Mouse (Mus musculus) T-helper 17 cell (primary cell): ENCODE measurements around the gene Bpi.

Experiments used
- in situ Hi-C, 2 experiments: fragments of 300-600 bp; cut with MboI, MseI; formaldehyde crosslinking; loops; 1 replicate in 1 of 2; 2 replicates in 1 of 2; pipeline ENCODE4 v1.15.1; 2025; ENCODE audit warnings: high pct_unique_total_duplicates in 2 of 2

Gene Bpi

GRCm38 (mm10) chr2:158241126-158241738, 16.7 kb upstream of the Bpi start:
- in situ Hi-C loops = loop anchor here in 1 of 2 experiments (25.0 kb wide), 1 partner anchor 629 kb away; no protein-coding TSS in a partner anchor

GRCm38 (mm10) chr2:158242170-158242896, 15.6 kb upstream of the Bpi start:
- in situ Hi-C loops = loop anchor here in 1 of 2 experiments (25.0 kb wide), 1 partner anchor 630 kb away; no protein-coding TSS in a partner anchor

- in situ Hi-C loops = loop anchor here in 1 of 2 experiments (25.0 kb wide), 1 partner anchor 631 kb away; no protein-coding TSS in a partner anchor
Measured at GRCm38 (mm10) chr2:158243129-158243870, 14.6 kb upstream of the Bpi start.

GRCm38 (mm10) chr2:158245072-158245817, 12.6 kb upstream of the Bpi start:
- in situ Hi-C loops = loop anchor here in 1 of 2 experiments (25.0 kb wide), 1 partner anchor 633 kb away; no protein-coding TSS in a partner anchor

GRCm38 (mm10) chr2:158247852-158248251, 10.0 kb upstream of the Bpi start:
- in situ Hi-C loops = loop anchor here in 1 of 2 experiments (25.0 kb wide), 1 partner anchor 636 kb away; no protein-coding TSS in a partner anchor

- in situ Hi-C loops = loop anchor here in 1 of 2 experiments (25.0 kb wide), 1 partner anchor 636 kb away; no protein-coding TSS in a partner anchor
Measured at GRCm38 (mm10) chr2:158248318-158248717, 9.6 kb upstream of the Bpi start.

- in situ Hi-C loops = loop anchor here in 1 of 2 experiments (10.0 kb wide), 2 partner anchors 46 to 1526 kb away; no protein-coding TSS in a partner anchor
Measured at GRCm38 (mm10) chr2:158250558-158250957, 7.3 kb upstream of the Bpi start.

- in situ Hi-C loops = loop anchor here in 1 of 2 experiments (10.0 kb wide), 2 partner anchors 49 to 1529 kb away; no protein-coding TSS in a partner anchor
Measured at GRCm38 (mm10) chr2:158253806-158254205, 4.1 kb upstream of the Bpi start.

- in situ Hi-C loops = loop anchor here in 1 of 2 experiments (5.0 to 10.0 kb wide), 4 partner anchors 35 to 1532 kb away; no protein-coding TSS in a partner anchor
Measured at GRCm38 (mm10) chr2:158256894-158257293, 1.0 kb upstream of the Bpi start.

GRCm38 (mm10) chr2:158258781-158259180, 887 bp downstream of the Bpi start:
- in situ Hi-C loops = loop anchor here in 1 of 2 experiments (5.0 to 10.0 kb wide), 4 partner anchors 36 to 1534 kb away; no protein-coding TSS in a partner anchor

GRCm38 (mm10) chr2:158259498-158259897, 1.6 kb downstream of the Bpi start:
- in situ Hi-C loops = loop anchor here in 1 of 2 experiments (5.0 to 10.0 kb wide), 4 partner anchors 37 to 1535 kb away; no protein-coding TSS in a partner anchor

GRCm38 (mm10) chr2:158264877-158265276, 7.0 kb downstream of the Bpi start:
- in situ Hi-C loops = loop anchor here in 1 of 2 experiments (10.0 kb wide), 1 partner anchor 60 kb away; no protein-coding TSS in a partner anchor

GRCm38 (mm10) chr2:158270017-158270416, 12.1 kb downstream of the Bpi start:
- in situ Hi-C loops = no loop called here

- in situ Hi-C loops = no loop called here
Measured at GRCm38 (mm10) chr2:158273646-158274045, 15.8 kb downstream of the Bpi start.

GRCm38 (mm10) chr2:158275349-158275748, 17.5 kb downstream of the Bpi start:
- in situ Hi-C loops = no loop called here

- in situ Hi-C loops = no loop called here
Measured at GRCm38 (mm10) chr2:158275811-158276210, 17.9 kb downstream of the Bpi start.

GRCm38 (mm10) chr2:158276451-158276850, 18.6 kb downstream of the Bpi start:
- in situ Hi-C loops = no loop called here

- in situ Hi-C loops = no loop called here
Measured at GRCm38 (mm10) chr2:158276878-158277277, 19.0 kb downstream of the Bpi start.

- in situ Hi-C loops = loop anchor here (5.0 kb wide), 2 partner anchors 58 to 63 kb away; no protein-coding TSS in a partner anchor
Measured at GRCm38 (mm10) chr2:158279656-158280055, 21.8 kb downstream of the Bpi start.

GRCm38 (mm10) chr2:158281497-158282205, 23.8 kb downstream of the Bpi start:
- in situ Hi-C loops = loop anchor here (5.0 kb wide), 2 partner anchors 56 to 61 kb away; no protein-coding TSS in a partner anchor
